Mouse (Mus musculus): ENCODE measurements around the gene Fbxo41.

Fbxo41 gene

GRCm38 (mm10) chr6:85502911-85503250, at the start of gene Fbxo41:
Gene Fbxo41, minus strand, starts transcription at chr6:85502994.
- DNase-seq (ENCODE audit: low spot score in 2 of 2) = no peak

GRCm38 (mm10) chr6:85547642-85548041, 44.8 kb upstream of the Fbxo41 start:
- no peak for DNase-seq (ENCODE audit: low spot score in 2 of 2)

GRCm38 (mm10) chr6:85544251-85544881, 41.6 kb upstream of the Fbxo41 start:
- DNase-seq (ENCODE audit: low spot score in 2 of 2) = no peak

- no peak for DNase-seq (ENCODE audit: low spot score in 2 of 2)
Measured at GRCm38 (mm10) chr6:85543351-85544175, 40.8 kb upstream of the Fbxo41 start.

GRCm38 (mm10) chr6:85522825-85523224, 20.0 kb upstream of the Fbxo41 start:
- DNase-seq (ENCODE audit: low spot score in 2 of 2) = no peak

GRCm38 (mm10) chr6:85522026-85522425, 19.2 kb upstream of the Fbxo41 start:
- no peak for DNase-seq (ENCODE audit: low spot score in 2 of 2)

- no peak for DNase-seq (ENCODE audit: low spot score in 2 of 2)
Measured at GRCm38 (mm10) chr6:85518091-85518693, 15.4 kb upstream of the Fbxo41 start.

- DNase-seq (ENCODE audit: low spot score in 2 of 2) = no peak
Measured at GRCm38 (mm10) chr6:85515941-85516340, 13.1 kb upstream of the Fbxo41 start.

GRCm38 (mm10) chr6:85513531-85513910, 10.7 kb upstream of the Fbxo41 start, which contains the start of gene Egr4:
Gene Egr4, minus strand, starts transcription at chr6:85513589.
- DNase-seq (ENCODE audit: low spot score in 2 of 2) = peak in 1 of 2 experiments; percentile 26

GRCm38 (mm10) chr6:85512577-85513530, 10.1 kb upstream of the Fbxo41 start:
- peak in 1 of 2 experiments; percentile 14 for DNase-seq (ENCODE audit: low spot score in 2 of 2)

- DNase-seq (ENCODE audit: low spot score in 2 of 2) = no peak
Measured at GRCm38 (mm10) chr6:85512056-85512440, 9.3 kb upstream of the Fbxo41 start.

GRCm38 (mm10) chr6:85511286-85512055, 8.7 kb upstream of the Fbxo41 start:
- peak in 1 of 2 experiments; percentile 32 for DNase-seq (ENCODE audit: low spot score in 2 of 2)

- DNase-seq (ENCODE audit: low spot score in 2 of 2) = peak in 1 of 2 experiments; percentile 35
Measured at GRCm38 (mm10) chr6:85510476-85510875, 7.7 kb upstream of the Fbxo41 start.

GRCm38 (mm10) chr6:85508602-85509001, 5.8 kb upstream of the Fbxo41 start:
- no peak for DNase-seq (ENCODE audit: low spot score in 2 of 2)

GRCm38 (mm10) chr6:85504908-85505307, 2.1 kb upstream of the Fbxo41 start:
- no peak for DNase-seq (ENCODE audit: low spot score in 2 of 2)

GRCm38 (mm10) chr6:85502103-85502910, 487 bp downstream of the Fbxo41 start:
- DNase-seq (ENCODE audit: low spot score in 2 of 2) = no peak

GRCm38 (mm10) chr6:85501571-85502102, 1.2 kb downstream of the Fbxo41 start:
- DNase-seq (ENCODE audit: low spot score in 2 of 2) = no peak

GRCm38 (mm10) chr6:85500416-85500815, 2.4 kb downstream of the Fbxo41 start:
- no peak for DNase-seq (ENCODE audit: low spot score in 2 of 2)

GRCm38 (mm10) chr6:85498147-85498546, 4.6 kb downstream of the Fbxo41 start:
- no peak for DNase-seq (ENCODE audit: low spot score in 2 of 2)

GRCm38 (mm10) chr6:85496976-85497375, 5.8 kb downstream of the Fbxo41 start:
- no peak for DNase-seq (ENCODE audit: low spot score in 2 of 2)

Data from spleen, postnatal 10 days (tissue).